Mouse (Mus musculus): ENCODE measurements around the gene Hist1h3g. TPM values are rescaled to one million over a fixed set of nuclear protein-coding genes. Genes with fewer than 3 reads are reported as not detected.

Hist1h3g gene
- total RNA-seq, 1 experiment from 2014 or later = not detected

DNA sequence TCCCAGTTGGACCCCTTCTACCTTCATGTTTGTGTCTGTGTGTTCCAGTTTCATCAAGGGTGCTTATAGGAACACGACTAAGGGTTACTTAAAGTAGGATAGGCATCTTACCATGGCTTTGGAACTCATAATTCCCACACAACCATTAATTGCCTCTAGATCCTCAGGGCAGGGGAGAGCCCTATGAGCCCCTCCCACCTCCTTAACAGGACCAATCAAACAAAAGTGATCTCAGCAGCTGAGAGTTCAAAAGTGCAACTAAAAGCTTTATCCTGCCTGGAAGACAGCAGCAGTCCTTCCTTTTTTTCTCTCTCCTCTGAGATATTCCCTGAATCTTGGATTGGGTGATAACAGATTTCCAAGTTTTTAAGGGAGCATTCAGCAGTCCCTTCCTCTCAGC, 25.1 kb upstream of the Hist1h3g start:
- ATAC-seq (ENCODE audit: extremely low read depth, insufficient number of reproducible peaks, low FRiP score, poor library complexity, severe bottlenecking) = no peak

DNA sequence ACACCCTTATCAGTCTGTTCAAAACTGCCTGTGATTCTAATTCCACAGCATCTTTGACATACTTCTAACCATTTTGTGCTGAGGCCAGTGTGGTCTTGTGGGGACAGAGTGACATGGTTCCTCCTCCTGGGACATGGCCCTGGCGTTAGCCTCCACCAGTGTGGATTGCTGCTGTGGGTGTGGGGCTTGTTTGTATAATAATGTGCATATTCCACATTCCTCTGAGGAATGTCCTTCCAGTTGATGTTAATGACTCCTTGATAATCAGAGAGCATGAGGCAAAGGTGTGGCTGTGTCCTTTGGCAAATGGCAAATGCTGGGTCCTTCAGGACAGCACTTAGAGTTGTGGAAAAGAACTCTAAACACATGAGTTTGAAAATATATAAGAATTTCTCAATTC, 21.7 kb upstream of the Hist1h3g start:
- ATAC-seq (ENCODE audit: extremely low read depth, insufficient number of reproducible peaks, low FRiP score, poor library complexity, severe bottlenecking) = no peak

- no peak for ATAC-seq (ENCODE audit: extremely low read depth, insufficient number of reproducible peaks, low FRiP score, poor library complexity, severe bottlenecking)
Observed at GRCm38 (mm10) chr13:23515281-23515680, 19.9 kb upstream of the Hist1h3g start.

- ATAC-seq (ENCODE audit: extremely low read depth, insufficient number of reproducible peaks, low FRiP score, poor library complexity, severe bottlenecking) = no peak
Observed at GRCm38 (mm10) chr13:23515826-23516620, 19.2 kb upstream of the Hist1h3g start.

GRCm38 (mm10) chr13:23516822-23517602, 18.2 kb upstream of the Hist1h3g start:
- ATAC-seq (ENCODE audit: extremely low read depth, insufficient number of reproducible peaks, low FRiP score, poor library complexity, severe bottlenecking) = peak; percentile 17; the same call in 1 of the 2 replicates

- peak; percentile 23; the same call in 1 of the 2 replicates for ATAC-seq (ENCODE audit: extremely low read depth, insufficient number of reproducible peaks, low FRiP score, poor library complexity, severe bottlenecking)
Observed at GRCm38 (mm10) chr13:23517603-23518294, 17.5 kb upstream of the Hist1h3g start.

GRCm38 (mm10) chr13:23518295-23518603, 17.0 kb upstream of the Hist1h3g start:
- ATAC-seq (ENCODE audit: extremely low read depth, insufficient number of reproducible peaks, low FRiP score, poor library complexity, severe bottlenecking) = no peak

- ATAC-seq (ENCODE audit: extremely low read depth, insufficient number of reproducible peaks, low FRiP score, poor library complexity, severe bottlenecking) = peak; percentile 36; the same call in 1 of the 2 replicates
Observed at GRCm38 (mm10) chr13:23518885-23519284, 16.3 kb upstream of the Hist1h3g start.

- ATAC-seq (ENCODE audit: extremely low read depth, insufficient number of reproducible peaks, low FRiP score, poor library complexity, severe bottlenecking) = peak; percentile 32; the same call in 1 of the 2 replicates
Observed at GRCm38 (mm10) chr13:23519416-23519815, 15.8 kb upstream of the Hist1h3g start.

DNA sequence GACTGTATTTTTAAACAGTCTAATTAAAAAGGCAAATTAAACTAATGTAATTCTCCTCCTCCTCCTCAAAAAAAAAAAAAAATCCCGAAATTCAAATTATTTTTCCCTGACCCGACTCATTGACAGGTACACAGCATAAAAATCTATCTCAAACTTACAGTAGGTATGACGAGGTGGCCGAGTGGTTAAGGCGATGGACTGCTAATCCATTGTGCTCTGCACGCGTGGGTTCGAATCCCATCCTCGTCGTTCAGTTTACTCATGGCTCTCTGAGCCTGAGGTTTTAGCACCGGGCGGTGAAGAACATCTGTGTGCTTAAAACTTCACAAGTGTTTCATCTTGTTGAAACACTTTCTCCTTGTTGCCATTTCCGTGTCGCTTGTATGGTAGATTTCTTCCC, 13.5 kb upstream of the Hist1h3g start:
- ATAC-seq (ENCODE audit: extremely low read depth, insufficient number of reproducible peaks, low FRiP score, poor library complexity, severe bottlenecking) = peak; percentile 25; the same call in 1 of the 2 replicates

DNA sequence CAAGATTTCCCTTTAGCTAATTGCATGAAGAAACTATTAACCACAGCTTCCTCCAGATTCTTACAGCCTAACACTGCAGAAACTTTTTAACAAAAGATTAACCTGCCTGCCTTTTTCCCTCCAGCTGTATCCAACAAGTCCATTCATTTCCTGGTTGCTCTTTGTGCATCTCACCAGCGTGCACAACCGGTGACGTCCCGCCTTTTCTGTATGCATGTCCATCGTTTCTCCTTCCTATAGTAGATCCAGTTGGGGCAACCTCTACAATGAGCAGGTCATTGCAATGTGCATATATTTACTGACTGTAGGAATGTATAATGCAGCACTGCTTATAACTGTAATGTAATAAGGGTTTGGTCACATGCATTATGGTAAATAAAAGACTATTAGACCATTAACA, 11.2 kb upstream of the Hist1h3g start:
- ATAC-seq (ENCODE audit: extremely low read depth, insufficient number of reproducible peaks, low FRiP score, poor library complexity, severe bottlenecking) = no peak

- ATAC-seq (ENCODE audit: extremely low read depth, insufficient number of reproducible peaks, low FRiP score, poor library complexity, severe bottlenecking) = peak; percentile 66; the same call in 1 of the 2 replicates
Observed at GRCm38 (mm10) chr13:23524654-23525053, 10.6 kb upstream of the Hist1h3g start.

GRCm38 (mm10) chr13:23525901-23526300, 9.3 kb upstream of the Hist1h3g start:
- ATAC-seq (ENCODE audit: extremely low read depth, insufficient number of reproducible peaks, low FRiP score, poor library complexity, severe bottlenecking) = no peak

- ATAC-seq (ENCODE audit: extremely low read depth, insufficient number of reproducible peaks, low FRiP score, poor library complexity, severe bottlenecking) = peak; percentile 34
Observed at GRCm38 (mm10) chr13:23526312-23526711, 8.9 kb upstream of the Hist1h3g start.

DNA sequence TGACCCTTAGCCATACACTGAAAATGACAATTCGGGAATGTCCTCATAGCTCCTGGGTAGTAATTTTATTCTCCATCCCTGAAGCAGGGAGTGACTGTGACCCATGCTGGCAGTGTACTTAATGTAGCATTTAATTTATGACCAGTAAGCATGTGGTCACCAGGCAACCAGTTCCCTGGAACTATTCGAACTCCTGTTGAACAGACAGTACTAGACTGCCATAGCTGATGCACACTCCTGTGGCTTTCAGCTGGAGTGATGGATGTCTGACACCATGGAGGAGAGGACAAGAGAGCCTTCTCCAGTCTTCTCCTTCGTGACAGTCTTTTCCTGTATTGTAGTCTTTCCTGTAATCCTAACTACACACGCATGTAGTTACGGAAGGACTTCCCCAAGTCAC, 6.2 kb upstream of the Hist1h3g start:
- no peak for ATAC-seq (ENCODE audit: extremely low read depth, insufficient number of reproducible peaks, low FRiP score, poor library complexity, severe bottlenecking)

DNA sequence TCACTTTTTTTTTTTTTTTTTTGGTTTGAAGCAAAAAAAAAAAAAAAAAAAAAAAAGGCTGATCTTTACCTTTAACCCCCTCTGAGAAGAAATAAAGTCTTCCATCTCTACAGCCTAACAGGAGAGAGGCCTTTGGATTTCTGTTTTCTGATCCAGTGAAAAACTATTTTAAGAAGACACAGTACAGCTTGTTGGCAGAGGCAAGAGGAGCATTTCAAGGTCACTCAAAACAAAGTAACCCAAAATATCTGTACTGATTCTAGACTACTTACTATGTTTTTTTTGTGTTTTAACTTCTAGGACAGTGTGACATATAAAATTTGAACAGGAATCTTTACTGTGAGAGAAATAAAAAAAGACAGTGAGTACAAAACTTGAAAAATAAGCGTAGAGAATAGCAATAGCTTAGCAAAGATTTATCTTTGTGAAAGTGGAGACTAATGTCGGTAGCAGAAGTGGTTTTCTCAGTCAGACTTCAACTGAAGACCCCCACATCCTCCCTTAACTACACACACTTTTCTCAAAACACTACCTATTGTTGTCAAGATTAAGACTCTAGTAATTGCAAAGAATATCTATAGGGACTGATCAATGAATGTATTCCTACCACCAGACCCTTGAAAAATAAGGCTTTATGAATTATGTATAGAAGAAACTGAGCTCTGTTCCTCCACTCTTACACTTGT, 5.6 kb upstream of the Hist1h3g start:
- ATAC-seq (ENCODE audit: extremely low read depth, insufficient number of reproducible peaks, low FRiP score, poor library complexity, severe bottlenecking) = no peak

DNA sequence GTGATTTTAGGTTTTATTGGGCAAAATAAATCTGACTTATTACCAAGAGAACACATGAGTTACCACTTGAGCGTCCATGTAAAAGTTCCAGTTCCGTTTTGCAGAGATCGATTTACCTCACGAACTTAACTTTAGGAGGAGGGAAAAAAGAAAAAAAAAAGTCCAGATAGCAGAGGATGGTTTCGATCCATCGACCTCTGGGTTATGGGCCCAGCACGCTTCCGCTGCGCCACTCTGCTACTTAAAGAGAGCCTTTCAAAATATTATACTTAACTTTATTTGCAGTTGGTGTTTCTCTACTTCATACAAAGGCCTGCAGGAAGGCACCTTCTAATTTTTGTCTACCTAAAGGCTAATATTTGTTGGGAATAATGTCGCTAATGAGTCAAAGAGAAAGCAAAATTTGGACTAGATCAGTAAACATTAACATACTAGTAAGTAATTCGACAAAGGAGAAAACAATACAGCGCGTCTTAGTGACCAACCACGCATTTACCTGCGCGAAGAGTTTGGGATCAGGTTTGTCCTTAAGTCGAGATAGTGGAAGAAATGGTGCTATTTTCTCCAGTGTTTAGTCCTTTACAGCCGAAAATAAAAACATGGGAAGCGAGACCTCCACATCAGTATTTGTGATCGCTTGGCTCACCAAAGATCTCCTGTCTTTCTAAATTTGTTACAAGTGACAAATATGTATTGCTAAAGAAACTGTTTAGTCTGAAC, 4.9 kb upstream of the Hist1h3g start:
- ATAC-seq (ENCODE audit: extremely low read depth, insufficient number of reproducible peaks, low FRiP score, poor library complexity, severe bottlenecking) = no peak

Data from neutrophil, adult 5-6 weeks (primary cell).